Mouse (Mus musculus) heart, embryonic 14.5 days (tissue): ENCODE data around the gene Gm11733. TPM values are rescaled to one million over a fixed set of nuclear protein-coding genes. Genes with fewer than 3 reads are reported as not detected.

Experiments
- ATAC-seq: fragments of 200-750 bp; cut with Nextera tagmentation; 2 replicates; pipeline ENCODE4 v1.8.0; 2017; ENCODE audit warnings: low read depth, moderate TSS enrichment; ENCODE audit not compliant: insufficient number of reproducible peaks, insufficient read depth, low FRiP score
- H3K27ac ChIP-seq, 2 experiments: fragments of 200-500 bp in 1 of 2; fragments of 300-500 bp in 1 of 2; sonication (generic) in 1 of 2; replicated peaks in 1 of 2; 2 replicates each; pipeline ENCODE4 v1.5.1; 2012 to 2014; ENCODE audit warnings: low read depth in 2 of 2, low read length in 2 of 2, control low read depth in 1 of 2, mild to moderate bottlenecking in 1 of 2, mixed read lengths in 1 of 2; ENCODE audit not compliant: control insufficient read depth in 1 of 2, insufficient read depth in 1 of 2
- H3K27me3 ChIP-seq: fragments of 300-500 bp; sonication (generic); 2 replicates; pipeline ENCODE4 v1.6.1; 2014; ENCODE audit warnings: mild to moderate bottlenecking, low read length, control low read depth; ENCODE audit not compliant: control insufficient read depth, insufficient read depth
- H3K36me3 ChIP-seq: fragments of 300-500 bp; sonication (generic); 2 replicates; pipeline ENCODE4 v1.6.1; 2014; ENCODE audit warnings: mild to moderate bottlenecking, control low read depth, low read length, mixed read lengths; ENCODE audit not compliant: control insufficient read depth, insufficient read depth
- H3K4me1 ChIP-seq, 2 experiments: fragments of 200-500 bp in 1 of 2; fragments of 300-500 bp in 1 of 2; sonication (generic) in 1 of 2; 2 replicates each; pipeline ENCODE4 v1.6.1; 2012 to 2014; ENCODE audit warnings: low read length in 2 of 2, control low read depth in 1 of 2, mixed read lengths in 1 of 2; ENCODE audit not compliant: control insufficient read depth in 2 of 2, insufficient read depth in 2 of 2
- H3K4me2 ChIP-seq: fragments of 300-500 bp; sonication (generic); 2 replicates; pipeline ENCODE4 v1.6.1; 2014; ENCODE audit warnings: mild to moderate bottlenecking, low read length
- H3K4me3 ChIP-seq, 2 experiments: fragments of 200-500 bp in 1 of 2; fragments of 300-500 bp in 1 of 2; sonication (generic) in 1 of 2; 2 replicates each; pipeline ENCODE4 v1.5.1; 2012 to 2014; ENCODE audit warnings: low read length in 2 of 2, mild to moderate bottlenecking in 2 of 2, control low read depth in 1 of 2, low read depth in 1 of 2, moderate library complexity in 1 of 2; ENCODE audit not compliant: control insufficient read depth in 1 of 2, insufficient read depth in 1 of 2
- H3K9ac ChIP-seq: fragments of 300-500 bp; sonication (generic); 2 replicates; pipeline ENCODE4 v1.6.1; 2014; ENCODE audit warnings: mild to moderate bottlenecking, low read length
- H3K9me3 ChIP-seq: fragments of 300-500 bp; sonication (generic); 2 replicates; pipeline ENCODE4 v1.6.1; 2016; ENCODE audit warnings: low read length, control low read depth; ENCODE audit not compliant: control insufficient read depth
- WGBS: fragments of 180-500 bp; shearing (Covaris S2); extraction: QIAGEN DNeasy Blood & Tissue Kit; methylation state at CpG from one replicate; pipeline ENCODE4 v1.1.7; 2014; 5-methylcytosine and 5-hydroxymethylcytosine counted together
- polyA plus RNA-seq: library from polyadenylated mRNA; unstranded; fragments of >200 nt; fragmentation: Nextera tagmentation; extraction: Ambion mirVana; gene quantifications from 2 replicates; pipeline ENCODE4 v1.2.1, GENCODE M21; 2014

Gene Gm11733
- polyA plus RNA-seq, 1 experiment from 2014 or later, result 0.08 TPM

- no peak for ATAC-seq
- WGBS, result 45% methylated on average over 3 of the region's 3 CpGs
- no peaks in the 10 kb centered on the region for H3K9me3 ChIP-seq
Measured at GRCm38 (mm10) chr11:117536586-117536985, 52.4 kb downstream of the Gm11733 start.

More at GRCm38 (mm10) chr11:117536586-117536985, 52.4 kb downstream of the Gm11733 start:
- peaks cover 4 to 6% of the 10 kb centered on the region in 2 experiments; a peak in 2 of 4 replicates for H3K4me1 ChIP-seq
- no peak overlapping the region for H3K27ac ChIP-seq
- 0 out of 2 replicates have a peak, but pooled peaks cover 3% of the 10 kb centered on the region for H3K27me3 ChIP-seq
- no peak overlapping the region for H3K9ac ChIP-seq
- no peak overlapping the region for H3K4me3 ChIP-seq
- no peak overlapping the region for H3K4me2 ChIP-seq
- H3K36me3 ChIP-seq, result no peaks in the 10 kb centered on the region

Other genes with a start within 250 kb of the Gm11733 start
- gene Tnrc6c, start 169.9 kb downstream of the Gm11733 start, polyA plus RNA-seq, result 8.7 and 8.9 TPM in 2 replicates